ENCODE assay signal across 13 mouse cellular contexts in genomic region chr17:13744219-13744618, GRCm38 (mm10). TPM values are rescaled to one million over a fixed set of nuclear protein-coding genes. Genes with fewer than 3 reads are reported as not detected.
A peak's percentile ranks its signal among the peaks of the same experiment; 100 is the strongest.
DNase-seq lines count a peak whose midpoint lies in the region; ATAC-seq and TF ChIP-seq lines count a peak whose summit lies in the region.
"Had no signal": no experiment of that assay in that cellular context is flagged by ENCODE, and none has a peak within 500 bp of the region (broad histone marks: within the 10 kb centered on the region; RNA-seq: fewer than 3 reads in every experiment).

No protein-coding gene starts in this region.

- no peaks in the 10 kb centered on the region for H3K27me3 ChIP-seq in forebrain, embryonic 16.5 days (replicated peaks; ENCODE audit: control insufficient read depth, insufficient read depth, low read length)
- H3K27me3 ChIP-seq in forebrain, embryonic 15.5 days = no peaks in the 10 kb centered on the region
- no peaks in the 10 kb centered on the region for H3K27me3 ChIP-seq in lung, postnatal 0 days (replicated peaks; ENCODE audit: insufficient read depth, low read length)
- H3K27me3 ChIP-seq in stomach, embryonic 15.5 days (replicated peaks) = no peaks in the 10 kb centered on the region
- H3K27me3 ChIP-seq: hindbrain, embryonic 12.5 days had no signal

- TF ChIP-seq EP300 in lung, postnatal 0 days (IDR thresholded peaks at IDR 0.05) = no peak

- no peak overlapping the region for H3K9ac ChIP-seq in forebrain, embryonic 16.5 days (replicated peaks; ENCODE audit: low read depth, low read length)
- no peak overlapping the region for H3K9ac ChIP-seq in forebrain, embryonic 15.5 days (replicated peaks)
- H3K9ac ChIP-seq in lung, postnatal 0 days (replicated peaks; ENCODE audit: low read depth) = no peak overlapping the region
- H3K9ac ChIP-seq in stomach, embryonic 15.5 days = no peak overlapping the region
- H3K9ac ChIP-seq: hindbrain, embryonic 12.5 days had no signal

- H3K4me1 ChIP-seq in forebrain, embryonic 16.5 days (replicated peaks; ENCODE audit: control insufficient read depth, insufficient read depth, low read length) = peaks cover 10% of the 10 kb centered on the region
- peaks cover 15% of the 10 kb centered on the region for H3K4me1 ChIP-seq in forebrain, embryonic 15.5 days
- peaks cover 42% of the 10 kb centered on the region for H3K4me1 ChIP-seq in lung, postnatal 0 days (ENCODE audit: insufficient read depth, low read depth, low read length)
- H3K4me1 ChIP-seq in stomach, embryonic 15.5 days = peaks cover 21% of the 10 kb centered on the region

- H3K9me3 ChIP-seq in forebrain, embryonic 16.5 days (ENCODE audit: control insufficient read depth, low read length) = no peaks in the 10 kb centered on the region
- H3K9me3 ChIP-seq in forebrain, embryonic 15.5 days = no peaks in the 10 kb centered on the region
- H3K9me3 ChIP-seq in lung, postnatal 0 days (ENCODE audit: low read length) = no peaks in the 10 kb centered on the region
- H3K9me3 ChIP-seq in stomach, embryonic 15.5 days = no peaks in the 10 kb centered on the region
- H3K9me3 ChIP-seq: hindbrain, embryonic 12.5 days had no signal

- H3K4me2 ChIP-seq in forebrain, embryonic 16.5 days (ENCODE audit: low read length) = no peak overlapping the region
- H3K4me2 ChIP-seq in forebrain, embryonic 15.5 days (replicated peaks) = no peak overlapping the region
- no peak overlapping the region for H3K4me2 ChIP-seq in lung, postnatal 0 days (replicated peaks; ENCODE audit: low read depth, low read length)
- no peak overlapping the region for H3K4me2 ChIP-seq in stomach, embryonic 15.5 days
- H3K4me2 ChIP-seq: hindbrain, embryonic 12.5 days; midbrain, embryonic 11.5 days had no signal

- WGBS in forebrain, embryonic 16.5 days = 68% methylated on average over 6 of the region's 6 CpGs
- WGBS in forebrain, embryonic 15.5 days = 75% methylated on average over 6 of the region's 6 CpGs
- 41% methylated on average over 6 of the region's 6 CpGs for WGBS in lung, postnatal 0 days
- 64% methylated on average over 6 of the region's 6 CpGs for WGBS in stomach, embryonic 15.5 days

- H3K27ac ChIP-seq in forebrain, embryonic 16.5 days (ENCODE audit: low read length) = no peak overlapping the region
- H3K27ac ChIP-seq in forebrain, embryonic 15.5 days (replicated peaks) = no peak overlapping the region
- H3K27ac ChIP-seq in lung, postnatal 0 days (ENCODE audit: low read length) = peak overlapping the region; percentile 84
- H3K27ac ChIP-seq in stomach, embryonic 15.5 days = peak overlapping the region; percentile 92
- H3K27ac ChIP-seq: hindbrain, embryonic 12.5 days had no signal

- no peak overlapping the region for H3K4me3 ChIP-seq in forebrain, embryonic 16.5 days (replicated peaks; ENCODE audit: low read length)
- no peak overlapping the region for H3K4me3 ChIP-seq in forebrain, embryonic 15.5 days
- no peak overlapping the region for H3K4me3 ChIP-seq in lung, postnatal 0 days (ENCODE audit: low read depth, low read length)
- no peak overlapping the region for H3K4me3 ChIP-seq in stomach, embryonic 15.5 days (replicated peaks)
- H3K4me3 ChIP-seq: hindbrain, embryonic 12.5 days had no signal

- peak; percentile 50 for DNase-seq in kidney, adult 9 months
- DNase-seq in kidney, adult 11 months = no peak
- no peak for DNase-seq in lung, postnatal 0 days (ENCODE audit: low spot score)
- no peak for DNase-seq in lung, postnatal 4 days
- DNase-seq in gastrocnemius, adult 18-20 months (ENCODE audit: low spot score) = no peak
- DNase-seq: lung, adult 2 months; thymus, postnatal 4 days had no signal

- no peak for TF ChIP-seq CTCF in lung, postnatal 0 days (IDR thresholded peaks at IDR 0.05)

- peak; percentile 46; the same call in 1 of the 2 replicates for ATAC-seq in forebrain, embryonic 16.5 days
- ATAC-seq in forebrain, embryonic 15.5 days (replicated peaks) = no peak; the same call in 1 of the 2 replicates
- no peak for ATAC-seq in lung, postnatal 0 days
- ATAC-seq in stomach, embryonic 15.5 days (ENCODE audit: insufficient read depth, low FRiP score, low read depth) = no peak

- H3K36me3 ChIP-seq in forebrain, embryonic 16.5 days (ENCODE audit: control insufficient read depth, insufficient read depth) = no peaks in the 10 kb centered on the region
- no peaks in the 10 kb centered on the region for H3K36me3 ChIP-seq in forebrain, embryonic 15.5 days
- no peaks in the 10 kb centered on the region for H3K36me3 ChIP-seq in lung, postnatal 0 days (ENCODE audit: insufficient read depth, low read length)
- H3K36me3 ChIP-seq in stomach, embryonic 15.5 days = no peaks in the 10 kb centered on the region
- H3K36me3 ChIP-seq: hindbrain, embryonic 12.5 days had no signal

RNA-seq across cellular contexts. Expression of gene Afdn, which starts 16.1 kb away (rescaled TPM):
- polyA plus RNA-seq in forebrain, embryonic 16.5 days (2015; fragmentation: Nextera tagmentation; extraction: Ambion mirVana) = 142 and 146 TPM in 2 replicates
- polyA plus RNA-seq in forebrain, embryonic 15.5 days (2015; fragmentation: Nextera tagmentation; extraction: Ambion mirVana) = 179 and 191 TPM in 2 replicates
- polyA plus RNA-seq in lung, postnatal 0 days (2015; fragmentation: Nextera tagmentation; extraction: Ambion mirVana) = 148 and 161 TPM in 2 replicates
- polyA plus RNA-seq in stomach, embryonic 15.5 days (2015; fragmentation: Nextera tagmentation; extraction: Ambion mirVana) = 95.9 and 107 TPM in 2 replicates
- total RNA-seq in gastrocnemius, adult 18-20 months (2021) = 10 to 100 TPM; 18.3 to 30.2 TPM

RNA-seq across cellular contexts. Expression of gene Tcte2, which starts 17.4 kb away (rescaled TPM):
- polyA plus RNA-seq in forebrain, embryonic 16.5 days (2015; fragmentation: Nextera tagmentation; extraction: Ambion mirVana) = 22.9 TPM in 2 replicates
- polyA plus RNA-seq in forebrain, embryonic 15.5 days (2015; fragmentation: Nextera tagmentation; extraction: Ambion mirVana) = 23.5 and 27.8 TPM in 2 replicates
- polyA plus RNA-seq in lung, postnatal 0 days (2015; fragmentation: Nextera tagmentation; extraction: Ambion mirVana) = 3.9 and 4.4 TPM in 2 replicates
- 7.0 and 7.4 TPM in 2 replicates for polyA plus RNA-seq in stomach, embryonic 15.5 days (2015; fragmentation: Nextera tagmentation; extraction: Ambion mirVana)
- 1 to 10 TPM; 1.5 to 1.8 TPM for total RNA-seq in gastrocnemius, adult 18-20 months (2021)
- total RNA-seq: granulocyte monocyte progenitor cell, adult 5-6 weeks had no signal

Comparison
In these comparisons a context has a peak if more than half of its experiments do, and no peak if none do; other contexts are left out.
1. H3K27ac ChIP-seq: peak in lung, postnatal 0 days (single experiment) and stomach, embryonic 15.5 days (single experiment); none in forebrain, embryonic 16.5 days (single experiment) and forebrain, embryonic 15.5 days (single experiment).